Mouse (Mus musculus): ENCODE data around the gene Nol9.

Gene Nol9

GRCm38 (mm10) chr4:152087211-152088081, 48.3 kb downstream of the Nol9 start:
- ChIA-PET CTCF (interaction anchor here in 3 of 4 experiments (0.7 to 2.0 kb wide), 22 partner anchors 9 to 154 kb away, joined by 3 to 15 read pairs (median 4); partner anchors contain the start of genes Dnajc11 (in 1 of the 3) and Nol9 (in 1 of the 3)), POLR2A (interaction anchor here (0.6 to 4.0 kb wide), 39 partner anchors 9 to 263 kb away, joined by 3 to 33 read pairs (median 5); partner anchors contain the start of genes Nol9 (in 2 of the 4), Camta1 (in 1 of the 4), Icmt (in 1 of the 4) and Klhl21 (in 1 of the 4))

GRCm38 (mm10) chr4:152088133-152088532, 49.0 kb downstream of the Nol9 start:
- POLR2A ChIA-PET: interaction anchor here (0.6 to 4.0 kb wide), 42 partner anchors 8 to 262 kb away, joined by 3 to 33 read pairs (median 5); partner anchors contain the start of genes Nol9 (in 2 of the 4), Camta1 (in 1 of the 4), Icmt (in 1 of the 4) and Klhl21 (in 1 of the 4)

GRCm38 (mm10) chr4:152088556-152089120, 49.5 kb downstream of the Nol9 start:
- POLR2A ChIA-PET: interaction anchor here (0.6 to 4.0 kb wide), 40 partner anchors 8 to 262 kb away, joined by 3 to 33 read pairs (median 5); partner anchors contain the start of genes Nol9 (in 2 of the 4), Tnfrsf25 (in 2 of the 4), Camta1 (in 1 of the 4) and Icmt (in 1 of the 4)
- CTCF ChIA-PET: interaction anchor here (0.6 to 2.0 kb wide), 22 partner anchors 8 to 479 kb away, joined by 3 to 15 read pairs (median 4); partner anchors contain the start of gene Nol9 (in 2 of the 4)

More at GRCm38 (mm10) chr4:152088133-152088532, 49.0 kb downstream of the Nol9 start:
- CTCF ChIA-PET: interaction anchor here (0.6 to 2.0 kb wide), 25 partner anchors 8 to 478 kb away, joined by 3 to 15 read pairs (median 4); partner anchors contain the start of genes Nol9 (in 2 of the 4) and Dnajc11 (in 1 of the 4)

GRCm38 (mm10) chr4:152090191-152090590, 51.1 kb downstream of the Nol9 start:
- ChIA-PET POLR2A (interaction anchor here in 3 of 4 experiments (0.7 to 4.0 kb wide), 14 partner anchors 8 to 81 kb away, joined by 3 to 33 read pairs (median 4); partner anchors contain the start of gene Klhl21 (in 1 of the 3)), CTCF (interaction anchor here (0.5 to 1.6 kb wide), 9 partner anchors 10 to 122 kb away, joined by 3 to 13 read pairs (median 4); no protein-coding TSS in a partner anchor)

- POLR2A ChIA-PET: interaction anchor here in 3 of 4 experiments (0.6 to 2.5 kb wide), 16 partner anchors 9 to 159 kb away, joined by 3 to 9 read pairs (median 5); partner anchors contain the start of genes Dnajc11 (in 1 of the 3) and Tnfrsf25 (in 1 of the 3)
These were observed 53.7 kb downstream of the Nol9 start for GRCm38 (mm10) chr4:152092751-152093293.

GRCm38 (mm10) chr4:152094233-152094632, 55.1 kb downstream of the Nol9 start:
- POLR2A ChIA-PET: interaction anchor here in 3 of 4 experiments (0.6 to 2.1 kb wide), 8 partner anchors 9 to 561 kb away, joined by 3 to 9 read pairs (median 4); no protein-coding TSS in a partner anchor

More at GRCm38 (mm10) chr4:152092751-152093293, 53.7 kb downstream of the Nol9 start:
- CTCF ChIA-PET: interaction anchor here (0.6 to 2.7 kb wide), 15 partner anchors 10 to 120 kb away, joined by 3 to 21 read pairs (median 3); partner anchors contain the start of genes Nol9 (in 1 of the 4) and Phf13 (in 1 of the 4)

GRCm38 (mm10) chr4:152095937-152096910, 57.1 kb downstream of the Nol9 start:
- ChIA-PET CTCF (interaction anchor here (0.5 to 4.1 kb wide), 39 partner anchors 8 to 1846 kb away, joined by 3 to 24 read pairs (median 3); partner anchors contain the start of genes Nol9 (in 2 of the 4), Plekhg5 (in 1 of the 4) and Tas1r1 (in 1 of the 4)), POLR2A (interaction anchor here (0.6 to 4.7 kb wide), 14 partner anchors 8 to 420 kb away, joined by 3 to 33 read pairs (median 3); partner anchors contain the start of gene Tnfrsf25 (in 1 of the 4))

More at GRCm38 (mm10) chr4:152094233-152094632, 55.1 kb downstream of the Nol9 start:
- CTCF ChIA-PET: interaction anchor here (0.6 to 2.7 kb wide), 10 partner anchors 9 to 1431 kb away, joined by 3 to 21 read pairs (median 4); partner anchors contain the start of gene Nol9 (in 1 of the 4)

- ChIA-PET CTCF (interaction anchor here (0.5 to 4.1 kb wide), 26 partner anchors 9 to 1847 kb away, joined by 3 to 24 read pairs (median 3); partner anchors contain the start of genes Nol9 (in 1 of the 4) and Tas1r1 (in 1 of the 4)), POLR2A (interaction anchor here in 3 of 4 experiments (0.6 to 4.7 kb wide), 12 partner anchors 8 to 421 kb away, joined by 3 to 33 read pairs (median 3); partner anchors contain the start of gene Tnfrsf25 (in 1 of the 3))
These were observed 57.8 kb downstream of the Nol9 start for GRCm38 (mm10) chr4:152096927-152097326.

- ChIA-PET POLR2A (interaction anchor here in 3 of 4 experiments (0.5 to 4.7 kb wide), 23 partner anchors 8 to 339 kb away, joined by 3 to 33 read pairs (median 4); no protein-coding TSS in a partner anchor), CTCF (interaction anchor here (0.6 to 4.1 kb wide), 28 partner anchors 9 to 246 kb away, joined by 3 to 24 read pairs (median 6); partner anchors contain the start of genes Nol9 (in 1 of the 4) and Tas1r1 (in 1 of the 4))
These were observed 59.0 kb downstream of the Nol9 start for GRCm38 (mm10) chr4:152097911-152098799.

GRCm38 (mm10) chr4:152100541-152100940, 61.4 kb downstream of the Nol9 start:
- CTCF ChIA-PET: interaction anchor here in 2 of 4 experiments (0.6 to 1.3 kb wide), 3 partner anchors 13 to 33 kb away, joined by 3 to 4 read pairs (median 3); no protein-coding TSS in a partner anchor
- POLR2A ChIA-PET: interaction anchor here in 2 of 4 experiments (0.8 to 9.1 kb wide), 6 partner anchors 10 to 38 kb away, joined by 3 to 90 read pairs (median 4); partner anchors contain the start of gene Tnfrsf25 (in 1 of the 2)

GRCm38 (mm10) chr4:152101081-152101653, 62.0 kb downstream of the Nol9 start:
- ChIA-PET POLR2A (interaction anchor here in 3 of 4 experiments (0.6 to 9.1 kb wide), 15 partner anchors 8 to 131 kb away, joined by 3 to 90 read pairs (median 4); partner anchors contain the start of genes Tnfrsf25 (in 2 of the 3), Nol9 (in 1 of the 3), Tas1r1 (in 1 of the 3) and Thap3 (in 1 of the 3)), CTCF (interaction anchor here in 3 of 4 experiments (0.6 to 1.3 kb wide), 4 partner anchors 12 to 243 kb away, joined by 3 to 6 read pairs (median 4); no protein-coding TSS in a partner anchor)

GRCm38 (mm10) chr4:152101921-152102320, 62.8 kb downstream of the Nol9 start:
- POLR2A ChIA-PET: interaction anchor here in 3 of 4 experiments (0.7 to 9.1 kb wide), 12 partner anchors 9 to 132 kb away, joined by 3 to 90 read pairs (median 4); partner anchors contain the start of genes Tnfrsf25 (in 2 of the 3), Nol9 (in 1 of the 3), Tas1r1 (in 1 of the 3) and Thap3 (in 1 of the 3)
- CTCF ChIA-PET: interaction anchor here in 3 of 4 experiments (0.6 to 3.2 kb wide), 11 partner anchors 8 to 242 kb away, joined by 4 to 26 read pairs (median 7); no protein-coding TSS in a partner anchor

- POLR2A ChIA-PET: interaction anchor here in 2 of 4 experiments (0.7 to 9.1 kb wide), 7 partner anchors 10 to 26 kb away, joined by 3 to 98 read pairs (median 7); partner anchors contain the start of gene Tnfrsf25 (in 2 of the 2)
- CTCF ChIA-PET: interaction anchor here (0.6 to 3.2 kb wide), 40 partner anchors 10 to 151 kb away, joined by 3 to 26 read pairs (median 4); partner anchors contain the start of genes Klhl21 (in 1 of the 4), Nol9 (in 1 of the 4), Tas1r1 (in 1 of the 4) and Tnfrsf25 (in 1 of the 4)
These were observed 63.9 kb downstream of the Nol9 start for GRCm38 (mm10) chr4:152103025-152103424.

Data from embryonic stem cell, embryonic (primary cell).